Mouse (Mus musculus): ENCODE data around the gene Scml4. TPM values are rescaled to one million over a fixed set of nuclear protein-coding genes. Genes with fewer than 3 reads are reported as not detected.

Scml4 gene
- 1.3 and 1.5 TPM in 2 replicates for polyA plus RNA-seq (2015; fragmentation: Nextera tagmentation; extraction: Ambion mirVana)

DNA sequence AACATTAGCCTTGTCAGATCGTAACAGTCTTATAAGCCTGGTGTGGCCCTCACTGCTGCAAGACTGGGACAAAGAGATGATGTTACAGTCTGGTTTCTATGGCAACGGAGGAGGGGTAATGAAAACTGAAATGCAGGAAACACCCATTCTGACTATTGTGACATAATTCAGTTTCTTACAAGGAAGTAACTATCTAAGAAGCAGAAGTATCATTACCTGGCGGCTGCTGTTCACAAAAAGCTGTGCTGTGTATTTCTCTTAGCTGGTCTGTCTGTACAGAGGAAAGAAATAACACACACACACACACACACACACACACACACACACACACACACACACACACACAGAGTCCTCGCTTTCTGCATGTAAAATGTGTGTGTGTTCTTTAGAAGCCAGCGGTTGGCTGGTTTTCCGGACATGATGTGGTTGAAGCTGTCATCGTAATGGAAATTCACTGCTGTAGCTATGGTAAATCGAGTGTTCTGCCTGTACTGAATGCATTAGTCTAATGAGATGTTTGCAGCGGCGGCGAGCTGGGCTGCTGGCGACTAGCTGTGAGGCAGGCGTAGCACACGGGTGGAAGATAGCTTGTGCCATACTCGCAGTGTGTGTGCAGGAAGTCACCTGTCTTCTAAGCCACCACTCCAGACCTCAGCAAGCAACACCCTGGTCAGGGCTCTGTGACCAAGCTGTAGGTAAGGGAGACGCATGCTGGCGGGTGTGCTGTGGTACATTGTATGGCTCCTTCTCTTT is at the start of gene Scml4:
Gene Scml4 (plus strand): TSS at position 212 of the 753 bp plus-strand sequence.
- Histone ChIP-seq H3K36me3 (no peaks in the 10 kb centered on the region), H3K4me3 (0 out of 2 replicates have a peak within 1 kb of the TSS, but pooled peaks have one; percentile 10), H3K4me2 (peak within 1 kb of the TSS; percentile 38), H3K27ac (no peak within 1 kb of the TSS), H3K4me1 (peaks cover 36% of the 10 kb centered on the region), H3K9me3 (no peaks in the 10 kb centered on the region), H3K9ac (no peak within 1 kb of the TSS), H3K27me3 (0 out of 2 replicates have a peak, but pooled peaks cover 4% of the 10 kb centered on the region)
- WGBS, result 36% methylated on average over 17 of the region's 17 CpGs
- no peak for ATAC-seq (ENCODE audit: insufficient number of reproducible peaks, low FRiP score, low TSS enrichment, low read depth)

DNA sequence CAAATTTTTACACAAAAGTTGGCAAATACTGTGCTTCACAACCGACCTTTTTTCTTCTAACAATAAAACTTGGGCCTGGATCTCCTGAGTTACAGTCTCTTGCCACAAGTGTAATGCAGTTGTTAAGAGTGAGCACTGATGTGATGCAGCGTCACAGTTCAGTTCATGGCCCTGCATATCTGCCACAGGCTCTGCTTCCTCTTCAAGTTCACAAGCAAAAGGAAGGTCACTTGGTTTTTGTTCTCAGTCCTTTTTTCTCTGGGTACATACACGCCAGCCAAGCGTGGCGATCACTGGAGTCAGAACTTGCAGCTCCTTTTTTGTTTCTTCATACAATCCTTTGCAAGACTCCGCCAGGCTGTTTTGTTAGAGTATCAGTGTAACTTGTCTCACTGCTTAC is 34.2 kb upstream of the Scml4 start:
- Histone ChIP-seq H3K36me3 (peaks cover 60% of the 10 kb centered on the region), H3K9me3 (no peaks in the 10 kb centered on the region), H3K4me3 (no peak overlapping the region), H3K4me1 (no peaks in the 10 kb centered on the region), H3K4me2 (no peak overlapping the region), H3K27ac (no peak overlapping the region), H3K27me3 (no peaks in the 10 kb centered on the region), H3K9ac (no peak overlapping the region)
- ATAC-seq (ENCODE audit: insufficient number of reproducible peaks, low FRiP score, low TSS enrichment, low read depth), result no peak
- 87% methylated on average over 6 of the region's 6 CpGs for WGBS

DNA sequence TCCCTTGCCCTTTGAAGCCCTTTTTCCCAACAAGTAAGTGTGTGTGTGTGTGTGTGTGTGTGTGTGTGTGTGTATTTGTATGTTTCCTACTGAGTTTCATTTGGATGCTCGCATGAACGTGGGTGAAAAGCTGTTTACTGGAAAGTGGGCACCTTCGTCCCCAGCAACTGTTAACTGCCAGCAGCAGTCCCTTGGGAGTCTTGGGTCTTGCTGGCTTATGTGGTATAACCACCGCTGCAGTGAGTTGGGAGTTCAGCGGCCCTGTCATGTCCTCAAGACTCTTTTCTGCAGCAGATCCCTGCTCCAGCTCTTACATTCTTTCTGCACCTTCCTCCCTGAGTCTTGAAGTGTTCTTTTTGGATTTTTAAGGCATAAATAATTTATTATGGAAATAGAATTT is 33.0 kb upstream of the Scml4 start:
- Histone ChIP-seq H3K27me3 (no peaks in the 10 kb centered on the region), H3K9me3 (no peaks in the 10 kb centered on the region), H3K9ac (no peak overlapping the region), H3K36me3 (peaks cover 64% of the 10 kb centered on the region), H3K4me2 (no peak overlapping the region), H3K4me3 (no peak overlapping the region), H3K27ac (no peak overlapping the region), H3K4me1 (no peaks in the 10 kb centered on the region)
- 84% methylated on average over 5 of the region's 5 CpGs for WGBS
- no peak for ATAC-seq (ENCODE audit: insufficient number of reproducible peaks, low FRiP score, low TSS enrichment, low read depth)

DNA sequence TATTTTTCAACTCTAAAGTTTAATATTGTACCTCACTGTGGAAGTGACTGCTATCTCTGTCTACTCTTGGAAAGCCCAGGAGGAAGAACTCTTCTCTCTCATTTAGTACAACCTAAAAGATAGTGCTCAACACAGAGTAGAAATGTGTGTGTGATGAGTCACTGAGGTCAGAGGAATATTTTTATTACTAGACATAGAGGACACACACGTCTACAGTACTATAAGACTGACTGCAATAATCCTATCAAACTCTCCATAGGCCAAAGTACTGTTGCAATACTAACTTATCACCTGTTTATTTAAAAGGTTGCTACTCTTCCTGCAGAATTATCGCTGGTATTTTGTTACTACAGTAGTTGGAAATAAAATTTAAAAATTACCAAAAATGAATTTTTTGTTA is 30.2 kb upstream of the Scml4 start:
- Histone ChIP-seq H3K4me3 (no peak overlapping the region), H3K9ac (no peak overlapping the region), H3K36me3 (peaks cover 70% of the 10 kb centered on the region), H3K27me3 (no peaks in the 10 kb centered on the region), H3K9me3 (no peaks in the 10 kb centered on the region), H3K4me1 (no peaks in the 10 kb centered on the region), H3K4me2 (no peak overlapping the region), H3K27ac (no peak overlapping the region)
- WGBS, result 79% methylated on average over 2 of the region's 2 CpGs
- ATAC-seq (ENCODE audit: insufficient number of reproducible peaks, low FRiP score, low TSS enrichment, low read depth), result no peak

DNA sequence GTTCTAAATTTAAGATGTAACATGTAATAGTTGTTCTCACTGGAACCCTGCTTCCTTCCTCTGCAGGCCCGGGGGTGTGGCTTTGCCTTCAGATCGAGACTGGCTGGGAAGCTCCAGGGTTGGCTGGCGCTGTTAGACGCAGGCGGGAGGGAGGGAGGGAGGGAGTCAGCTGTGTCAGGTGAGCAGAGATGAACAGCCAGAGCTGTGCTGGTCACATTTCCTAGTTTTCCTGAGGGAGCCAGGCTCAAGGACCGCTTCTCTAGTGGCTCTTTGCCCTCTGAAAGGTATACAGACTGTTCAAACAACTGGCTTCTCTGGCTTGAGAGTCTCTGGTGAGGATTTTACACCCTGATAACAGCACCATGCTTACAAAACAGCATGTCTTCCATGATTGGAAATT is 29.8 kb upstream of the Scml4 start:
- no peak for ATAC-seq (ENCODE audit: insufficient number of reproducible peaks, low FRiP score, low TSS enrichment, low read depth)
- Histone ChIP-seq H3K27me3 (no peaks in the 10 kb centered on the region), H3K4me1 (no peaks in the 10 kb centered on the region), H3K9me3 (no peaks in the 10 kb centered on the region), H3K4me2 (no peak overlapping the region), H3K9ac (no peak overlapping the region), H3K4me3 (no peak overlapping the region), H3K27ac (no peak overlapping the region), H3K36me3 (peaks cover 70% of the 10 kb centered on the region)
- 61% methylated on average over 6 of the region's 6 CpGs for WGBS

DNA sequence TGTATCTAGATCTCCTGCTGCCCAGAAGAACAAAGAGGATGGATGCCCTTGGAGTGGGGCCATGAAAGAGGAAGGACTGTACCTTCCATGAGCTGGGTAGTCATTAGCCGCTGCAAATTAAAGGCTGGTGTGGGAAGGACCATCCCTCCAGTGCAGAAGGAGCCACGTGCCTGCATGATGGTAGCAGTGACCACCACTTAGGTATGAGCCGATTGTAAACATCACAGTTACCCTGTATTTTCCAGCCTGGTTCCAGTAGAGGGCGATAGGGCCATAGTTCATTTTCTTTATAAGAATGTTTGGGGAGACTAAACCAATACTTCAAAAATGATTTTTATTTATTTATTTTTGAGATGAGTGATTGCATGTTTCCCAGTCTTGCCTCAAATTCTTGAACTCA is 27.5 kb upstream of the Scml4 start:
- H3K36me3 ChIP-seq, result peaks cover 65% of the 10 kb centered on the region
- H3K4me2 ChIP-seq, result no peak overlapping the region
- no peak for ATAC-seq (ENCODE audit: insufficient number of reproducible peaks, low FRiP score, low TSS enrichment, low read depth)
- H3K27me3 ChIP-seq, result no peaks in the 10 kb centered on the region
- H3K4me3 ChIP-seq, result no peak overlapping the region
- H3K9ac ChIP-seq, result no peak overlapping the region
- H3K27ac ChIP-seq, result no peak overlapping the region
- no peaks in the 10 kb centered on the region for H3K9me3 ChIP-seq
- 47% methylated on average over 4 of the region's 4 CpGs for WGBS
- no peaks in the 10 kb centered on the region for H3K4me1 ChIP-seq

DNA sequence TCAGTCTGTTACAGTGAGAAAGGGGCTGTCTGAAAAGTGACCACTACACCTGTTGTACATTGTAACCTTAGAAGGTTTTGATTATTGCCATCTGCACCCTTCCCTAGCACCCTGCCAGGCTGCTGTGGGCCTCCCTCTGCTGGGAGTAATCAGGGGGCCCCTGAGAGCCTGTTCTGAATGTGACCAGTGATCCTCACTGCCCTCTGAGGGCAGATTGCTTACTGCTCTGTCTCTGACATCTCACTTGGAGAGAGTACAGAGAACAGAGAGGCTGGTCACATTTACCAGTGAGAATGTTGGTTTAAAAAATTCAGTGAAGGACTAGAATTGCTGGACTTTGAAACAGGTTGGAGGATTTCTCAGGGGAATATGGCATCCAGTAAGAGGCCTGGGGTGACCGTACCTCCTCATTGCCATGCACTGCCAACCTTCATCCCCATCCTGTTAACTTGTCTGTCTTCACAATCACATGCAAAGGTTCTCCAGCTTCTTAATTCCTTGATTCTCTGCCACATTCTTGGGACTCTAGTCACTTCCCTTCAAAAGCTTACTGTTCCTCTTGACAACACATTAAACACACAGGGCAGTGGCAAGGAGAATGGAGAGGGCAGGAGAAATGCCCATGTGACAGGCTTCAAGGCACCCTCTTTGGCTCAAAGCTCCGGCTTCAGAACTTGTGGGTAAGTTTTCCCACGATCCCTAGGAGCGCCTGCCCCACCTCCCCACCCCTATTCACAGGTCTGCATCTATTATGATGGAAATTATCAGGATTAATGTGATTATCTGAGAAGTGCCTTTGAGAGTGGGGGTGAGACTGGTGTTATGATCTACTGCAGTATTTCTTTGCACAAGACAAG is 26.1 kb upstream of the Scml4 start:
- ATAC-seq (ENCODE audit: insufficient number of reproducible peaks, low FRiP score, low TSS enrichment, low read depth), result no peak
- no peaks in the 10 kb centered on the region for H3K27me3 ChIP-seq
- no peaks in the 10 kb centered on the region for H3K4me1 ChIP-seq
- H3K4me2 ChIP-seq, result no peak overlapping the region
- H3K9me3 ChIP-seq, result no peaks in the 10 kb centered on the region
- no peak overlapping the region for H3K27ac ChIP-seq
- H3K9ac ChIP-seq, result no peak overlapping the region
- H3K36me3 ChIP-seq, result peaks cover 57% of the 10 kb centered on the region
- no peak overlapping the region for H3K4me3 ChIP-seq
- WGBS, result 84% methylated on average over 4 of the region's 4 CpGs

DNA sequence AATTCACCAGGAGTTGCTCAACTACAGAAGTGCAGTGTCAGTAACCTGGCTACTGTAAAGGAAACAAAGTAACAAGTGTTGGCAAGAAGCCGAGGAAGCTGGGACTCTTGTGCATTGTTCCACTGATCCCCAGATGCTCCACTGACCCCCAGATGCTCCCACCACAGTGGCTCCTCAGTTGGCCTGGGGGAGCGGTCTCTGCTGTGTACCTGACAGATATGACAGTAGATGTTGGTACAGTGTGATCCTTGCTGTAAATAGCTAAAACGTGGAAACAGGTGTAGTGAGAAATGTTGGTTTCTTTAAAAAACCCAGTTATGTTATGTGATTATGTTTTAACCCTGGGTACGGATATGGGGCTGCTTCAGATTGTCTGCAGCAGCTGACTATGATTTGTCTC is 22.1 kb upstream of the Scml4 start:
- Histone ChIP-seq H3K4me2 (no peak overlapping the region), H3K36me3 (peaks cover 29% of the 10 kb centered on the region), H3K4me1 (no peaks in the 10 kb centered on the region), H3K9ac (no peak overlapping the region), H3K4me3 (no peak overlapping the region), H3K27me3 (no peaks in the 10 kb centered on the region), H3K9me3 (no peaks in the 10 kb centered on the region), H3K27ac (no peak overlapping the region)
- no peak for ATAC-seq (ENCODE audit: insufficient number of reproducible peaks, low FRiP score, low TSS enrichment, low read depth)
- 85% methylated on average over 4 of the region's 4 CpGs for WGBS

DNA sequence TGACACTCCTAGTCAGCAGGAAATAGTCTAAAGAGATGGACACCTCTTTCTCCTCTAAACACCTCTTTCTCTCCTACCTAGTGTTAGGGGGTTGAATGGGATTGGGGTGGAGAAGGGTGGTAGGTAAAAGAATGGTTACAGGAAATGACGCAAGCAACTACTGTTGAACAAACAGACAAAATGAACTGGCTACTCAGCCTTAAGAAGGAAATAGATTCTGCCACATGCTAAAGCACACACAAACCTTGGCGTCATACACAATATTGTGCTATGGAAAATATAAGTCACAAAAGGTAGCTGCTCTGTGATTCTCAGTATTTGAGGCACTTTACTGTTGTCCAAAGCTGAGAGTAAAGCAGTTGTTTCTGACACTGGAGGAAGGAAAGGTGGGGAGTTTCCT is 21.4 kb upstream of the Scml4 start:
- ATAC-seq (ENCODE audit: insufficient number of reproducible peaks, low FRiP score, low TSS enrichment, low read depth), result no peak
- Histone ChIP-seq H3K4me2 (no peak overlapping the region), H3K27me3 (no peaks in the 10 kb centered on the region), H3K9ac (no peak overlapping the region), H3K27ac (no peak overlapping the region), H3K4me3 (no peak overlapping the region), H3K36me3 (peaks cover 24% of the 10 kb centered on the region), H3K9me3 (no peaks in the 10 kb centered on the region), H3K4me1 (no peaks in the 10 kb centered on the region)
- WGBS, result 96% methylated on average over 2 of the region's 2 CpGs

DNA sequence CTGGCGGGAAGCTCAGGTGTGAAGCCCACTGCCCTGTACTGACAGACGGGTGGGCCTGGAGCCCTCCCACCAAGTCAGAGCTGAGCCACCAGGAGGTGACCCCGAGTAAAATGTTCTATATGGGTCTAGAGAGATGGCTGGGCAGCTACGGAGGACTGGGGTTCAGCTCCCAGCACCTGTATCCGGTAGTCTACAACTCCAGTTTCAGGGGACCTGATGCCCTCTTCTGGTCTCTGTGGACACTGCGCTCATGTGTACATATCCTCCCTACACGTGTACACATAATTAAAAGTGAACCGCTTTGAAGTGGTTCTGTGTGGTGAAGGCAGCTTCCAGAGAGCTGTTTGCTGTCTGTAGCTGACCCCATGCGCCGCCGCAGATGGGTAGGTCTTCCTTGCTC is 20.1 kb upstream of the Scml4 start:
- Histone ChIP-seq H3K9ac (no peak overlapping the region), H3K9me3 (no peaks in the 10 kb centered on the region), H3K27ac (no peak overlapping the region), H3K4me3 (no peak overlapping the region), H3K4me2 (no peak overlapping the region), H3K36me3 (peaks cover 13% of the 10 kb centered on the region; the same call in 1 of the 2 replicates), H3K27me3 (no peaks in the 10 kb centered on the region), H3K4me1 (no peaks in the 10 kb centered on the region)
- no peak for ATAC-seq (ENCODE audit: insufficient number of reproducible peaks, low FRiP score, low TSS enrichment, low read depth)
- 93% methylated on average over 11 of the region's 11 CpGs for WGBS

DNA sequence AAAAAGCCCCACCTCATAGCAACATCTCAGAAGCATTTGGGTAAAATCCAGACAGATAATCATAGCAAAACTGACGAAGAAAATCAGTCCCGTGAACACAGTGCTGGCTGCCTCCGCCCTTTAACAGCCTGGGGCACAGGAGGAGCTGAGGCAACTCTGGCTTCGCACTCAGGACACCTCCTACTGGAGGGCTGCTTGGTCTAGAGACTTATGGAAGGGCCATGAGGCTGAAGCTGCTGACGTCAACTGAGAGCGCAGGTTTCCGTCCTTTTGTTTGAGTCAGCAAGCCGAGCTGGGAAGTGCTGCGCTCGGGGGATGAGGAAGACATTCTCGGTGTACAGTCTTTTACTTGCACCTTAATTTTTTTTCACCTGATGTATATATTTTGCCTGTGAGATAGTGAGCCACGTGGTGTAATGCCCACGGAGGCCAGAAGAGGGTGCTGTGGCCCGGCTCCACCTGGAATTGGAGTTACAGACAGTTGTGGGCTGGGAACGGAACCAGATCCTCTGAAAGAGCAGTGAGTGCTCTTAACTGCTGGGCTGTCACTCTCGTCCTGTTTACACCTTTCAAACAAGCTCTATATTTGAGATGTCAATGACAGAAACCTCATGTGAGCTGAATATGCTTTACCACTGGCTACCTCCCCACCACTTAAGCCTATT is 18.5 kb upstream of the Scml4 start:
- 61% methylated on average over 16 of the region's 16 CpGs for WGBS
- ATAC-seq (ENCODE audit: insufficient number of reproducible peaks, low FRiP score, low TSS enrichment, low read depth), result no peak
- H3K9ac ChIP-seq, result no peak overlapping the region
- H3K9me3 ChIP-seq, result no peaks in the 10 kb centered on the region
- no peak overlapping the region for H3K27ac ChIP-seq
- H3K27me3 ChIP-seq, result no peaks in the 10 kb centered on the region
- H3K4me2 ChIP-seq, result no peak overlapping the region
- H3K4me1 ChIP-seq, result no peaks in the 10 kb centered on the region
- peaks cover 6% of the 10 kb centered on the region; the same call in 1 of the 2 replicates for H3K36me3 ChIP-seq
- no peak overlapping the region for H3K4me3 ChIP-seq

DNA sequence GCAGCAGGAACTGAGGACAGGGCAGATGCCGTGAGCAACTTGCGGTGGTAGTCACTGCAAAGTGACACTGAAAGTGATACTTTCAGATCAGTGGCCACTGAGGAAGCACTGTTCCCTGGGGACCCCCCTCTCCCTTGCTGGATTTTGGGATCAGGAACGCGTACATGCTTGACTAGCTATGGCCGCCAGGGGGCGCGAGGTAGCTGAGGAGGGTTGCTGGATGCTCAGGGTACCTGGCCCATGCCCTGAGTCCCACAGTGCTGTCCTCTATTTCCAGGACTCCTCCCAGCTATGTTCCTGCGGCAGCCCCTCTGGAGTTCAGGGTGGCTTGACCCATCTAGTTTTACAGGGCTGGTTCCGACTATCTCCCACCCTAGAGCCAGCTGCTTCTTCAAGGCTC is 17.8 kb upstream of the Scml4 start:
- Histone ChIP-seq H3K27ac (no peak overlapping the region), H3K4me2 (no peak overlapping the region), H3K4me1 (no peaks in the 10 kb centered on the region), H3K27me3 (no peaks in the 10 kb centered on the region), H3K9ac (no peak overlapping the region), H3K4me3 (no peak overlapping the region), H3K36me3 (peaks cover 4% of the 10 kb centered on the region; the same call in 1 of the 2 replicates), H3K9me3 (no peaks in the 10 kb centered on the region)
- 0 out of 2 replicates have a peak, but pooled peaks have one; percentile 44 for ATAC-seq (ENCODE audit: insufficient number of reproducible peaks, low FRiP score, low TSS enrichment, low read depth)
- WGBS, result 17% methylated on average over 9 of the region's 9 CpGs
